Mouse (Mus musculus) stomach, postnatal 0 days (tissue): ENCODE results near the gene Epb41.

ENCODE experiments used
- CTCF ChIP-seq: IDR thresholded peaks from 2 replicates; pipeline ENCODE4 v1.5.1; 2016; ENCODE audit warnings: antibody characterized with exemption, low read depth, mild to moderate bottlenecking, moderate library complexity
- EP300 ChIP-seq: optimal IDR thresholded peaks from 2 replicates; pipeline ENCODE3; 2016; ENCODE audit warnings: antibody characterized with exemption

DNA sequence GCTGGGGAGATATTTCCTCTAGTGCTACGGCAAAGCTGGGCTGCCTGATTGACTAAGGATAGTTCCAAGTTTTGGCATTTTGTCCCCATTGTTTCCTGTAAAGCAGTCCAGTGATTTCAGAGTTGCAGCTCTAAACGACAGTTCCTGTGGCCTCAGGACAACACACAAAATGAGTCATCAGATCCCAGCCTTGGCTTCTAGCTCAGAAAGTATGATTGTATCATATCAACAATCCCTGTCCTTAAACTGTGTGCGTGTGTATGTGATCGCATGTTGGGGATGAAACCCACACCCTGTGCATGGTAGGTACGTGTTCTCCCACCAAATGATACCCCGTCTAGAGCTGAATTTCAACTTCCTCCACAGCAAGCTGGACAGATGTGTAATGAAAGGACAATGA lies 146.0 kb downstream of the Epb41 start:
- TF ChIP-seq CTCF (no peak), EP300 (no peak)
